19 mouse cellular contexts compared by ENCODE assay signal in the genomic region with DNA sequence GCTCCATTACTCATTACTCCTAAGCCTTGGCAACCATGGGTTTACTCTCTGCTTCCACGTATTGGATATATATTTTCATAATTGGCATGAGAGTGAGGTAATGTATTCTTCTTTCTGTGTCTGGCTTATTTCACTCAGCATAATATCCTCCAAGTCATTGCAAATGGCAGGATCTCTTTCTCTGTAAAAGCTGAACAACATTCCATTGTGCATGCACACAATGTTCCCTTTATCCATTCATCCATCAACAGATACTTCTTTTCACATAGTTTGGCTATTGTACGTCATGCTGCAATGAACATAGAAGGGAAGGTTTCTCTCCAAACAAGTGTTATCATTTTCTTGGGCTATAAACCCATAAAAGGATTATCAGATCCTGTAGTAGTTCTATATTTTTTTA.
"Had no signal": no experiment of that assay in that cellular context is flagged by ENCODE, and none has a peak within 500 bp of the region (broad histone marks: within the 10 kb centered on the region; RNA-seq: fewer than 3 reads in every experiment).

No protein-coding gene starts in this region.

- H3K4me3 ChIP-seq: liver, embryonic 13.5 days; liver, embryonic 15.5 days; lung, embryonic 15.5 days; midbrain, embryonic 10.5 days; midbrain, embryonic 13.5 days; midbrain, embryonic 15.5 days; neural tube, embryonic 12.5 days; stomach, embryonic 15.5 days had no signal

- DNase-seq: liver, embryonic 13.5 days; liver, postnatal 0 days; lung, adult 2 months; lung, postnatal 14 days; lung, postnatal 36 days; right cerebral cortex, postnatal 14 days; thymus, adult 18-20 months; thymus, postnatal 25 days; thymus, postnatal 4 days had no signal

- ATAC-seq: liver, postnatal 0 days; lung, postnatal 0 days; midbrain, embryonic 13.5 days; midbrain, embryonic 15.5 days had no signal

- H3K27ac ChIP-seq: liver, embryonic 13.5 days; liver, embryonic 15.5 days; lung, embryonic 15.5 days; macrophage; midbrain, embryonic 10.5 days; midbrain, embryonic 13.5 days; midbrain, embryonic 15.5 days; neural tube, embryonic 12.5 days; stomach, embryonic 15.5 days; stomach, postnatal 0 days had no signal
